Mouse (Mus musculus): Measurements from ENCODE around the gene Amdhd2. TPM values are rescaled to one million over a fixed set of nuclear protein-coding genes. Genes with fewer than 3 reads are reported as not detected.

The Amdhd2 gene
- total RNA-seq, 1 experiment from 2014 or later = 45.5 TPM

DNA sequence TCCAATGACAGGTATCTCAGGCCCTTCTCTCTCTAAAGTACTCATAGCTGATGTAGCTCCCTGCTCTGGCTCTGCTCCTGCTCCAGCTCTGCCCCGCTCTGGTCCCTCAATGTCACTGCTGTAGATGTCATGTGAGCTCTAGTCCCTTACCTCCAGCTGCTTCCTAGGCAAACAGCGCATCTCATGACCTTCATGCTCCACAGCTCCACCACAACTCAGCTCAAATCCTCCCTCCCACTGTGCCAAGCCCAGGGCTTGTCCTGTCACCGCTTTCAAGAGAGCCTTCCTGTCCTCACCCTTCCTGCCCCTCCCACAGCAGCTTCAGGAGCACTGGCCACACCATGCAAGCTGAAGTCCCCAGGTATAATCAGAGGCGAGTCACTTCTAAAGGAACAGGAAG lies 36.2 kb upstream of the Amdhd2 start:
- ATAC-seq (ENCODE audit: extremely low read depth, insufficient number of reproducible peaks, low FRiP score, poor library complexity, severe bottlenecking) = no peak

DNA sequence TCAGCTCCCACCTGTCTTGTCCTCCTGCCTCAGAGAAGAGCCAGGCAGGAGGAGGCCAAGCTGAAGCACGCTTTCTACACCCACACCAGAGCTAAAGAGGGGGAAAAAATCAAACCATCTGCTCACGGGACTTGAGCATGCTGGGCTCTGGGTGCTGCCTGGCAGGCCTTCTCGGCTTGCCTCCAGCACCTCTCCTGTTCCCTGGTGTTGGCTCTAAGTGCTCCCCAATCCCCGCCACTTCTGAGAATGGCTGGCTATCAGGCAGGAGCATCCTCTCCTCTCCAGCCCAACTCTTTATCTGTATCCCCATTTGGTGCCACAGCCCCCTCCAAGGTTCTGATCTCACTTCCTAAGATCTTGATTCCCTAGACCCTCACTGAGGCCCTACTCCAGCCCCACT lies 35.7 kb upstream of the Amdhd2 start:
- no peak for ATAC-seq (ENCODE audit: extremely low read depth, insufficient number of reproducible peaks, low FRiP score, poor library complexity, severe bottlenecking)

- ATAC-seq (ENCODE audit: extremely low read depth, insufficient number of reproducible peaks, low FRiP score, poor library complexity, severe bottlenecking) = no peak
Measured at GRCm38 (mm10) chr17:24197032-24197824, 33.7 kb upstream of the Amdhd2 start.

DNA sequence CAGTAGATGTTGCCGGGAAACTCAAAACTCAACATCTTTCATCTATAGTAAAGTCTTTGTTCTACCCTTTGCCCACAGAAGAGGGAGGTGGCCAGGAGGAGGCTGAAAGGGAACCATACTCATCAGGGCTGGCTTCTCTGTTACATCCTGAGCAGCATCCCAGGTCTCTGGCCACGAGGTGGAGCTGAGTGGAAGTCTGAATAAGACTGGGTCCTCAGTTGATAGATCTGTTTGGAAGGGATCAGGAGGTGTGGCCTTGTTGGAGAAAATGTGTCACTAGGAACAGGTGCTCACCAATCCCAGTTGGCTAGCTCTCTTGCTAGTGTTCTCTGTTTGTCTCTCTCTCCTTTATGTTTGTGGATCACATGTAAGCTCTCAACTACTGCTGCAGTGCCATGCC lies 31.8 kb upstream of the Amdhd2 start:
- ATAC-seq (ENCODE audit: extremely low read depth, insufficient number of reproducible peaks, low FRiP score, poor library complexity, severe bottlenecking) = no peak

DNA sequence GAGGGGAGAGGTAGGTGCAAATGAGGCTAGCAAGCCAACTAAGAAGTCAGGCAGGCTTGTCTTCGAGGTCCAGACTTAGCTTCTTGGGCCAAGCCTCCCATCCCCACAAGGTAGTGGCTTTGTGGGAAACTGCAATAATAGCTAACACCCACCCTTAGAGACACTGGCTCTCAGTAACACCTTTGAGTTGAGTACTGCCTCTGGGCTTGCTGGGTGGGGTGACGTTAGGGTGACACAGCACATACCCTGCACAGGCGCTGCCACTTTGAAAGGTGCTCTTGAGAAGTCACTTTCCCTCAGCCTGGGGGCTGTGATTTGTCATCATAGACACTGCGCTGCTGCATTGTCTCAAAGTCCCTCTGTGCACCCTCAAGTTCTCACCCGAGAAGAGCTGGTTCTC lies 30.2 kb upstream of the Amdhd2 start:
- ATAC-seq (ENCODE audit: extremely low read depth, insufficient number of reproducible peaks, low FRiP score, poor library complexity, severe bottlenecking) = no peak

GRCm38 (mm10) chr17:24193268-24193667 lies 29.7 kb upstream of the Amdhd2 start:
- no peak for ATAC-seq (ENCODE audit: extremely low read depth, insufficient number of reproducible peaks, low FRiP score, poor library complexity, severe bottlenecking)

DNA sequence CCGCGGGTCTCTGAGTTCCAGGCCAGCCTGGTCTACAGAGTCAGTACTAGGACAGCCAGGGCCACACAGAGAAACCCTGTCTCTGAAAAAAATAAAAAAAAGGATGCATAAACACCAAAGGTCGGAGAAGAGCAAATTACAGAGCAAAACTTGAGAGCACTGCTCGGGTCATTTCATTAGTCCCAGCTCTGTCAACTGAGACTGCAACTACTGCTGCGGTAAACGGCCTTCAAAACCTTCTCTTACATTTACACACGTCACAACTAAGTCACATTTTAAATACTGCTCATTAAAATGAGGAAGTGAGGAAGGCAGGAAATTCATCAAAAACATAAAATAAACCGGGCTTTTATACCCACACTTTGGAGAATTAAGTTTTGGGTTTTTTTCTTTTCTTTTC lies 29.3 kb upstream of the Amdhd2 start:
- ATAC-seq (ENCODE audit: extremely low read depth, insufficient number of reproducible peaks, low FRiP score, poor library complexity, severe bottlenecking) = peak; percentile 48; the same call in 1 of the 2 replicates

DNA sequence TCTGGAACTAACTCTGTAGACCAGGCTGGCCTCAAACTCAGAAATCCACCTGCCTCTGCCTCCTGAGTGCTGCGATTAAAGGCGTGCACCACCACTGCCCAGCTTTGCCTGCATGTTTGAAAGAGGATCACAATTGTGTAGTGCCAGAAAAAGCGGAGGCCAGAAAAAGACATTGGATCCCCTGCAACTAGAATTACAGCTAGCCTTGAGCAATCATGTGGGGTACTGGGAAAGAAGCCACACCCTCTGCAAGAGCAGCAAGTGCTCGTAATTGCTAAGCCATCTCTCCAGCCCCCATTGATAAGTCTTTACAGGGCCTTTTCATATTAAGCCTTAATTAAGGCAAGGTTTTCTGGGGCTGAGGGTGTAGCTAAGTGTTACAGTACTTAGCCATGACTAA lies 27.9 kb upstream of the Amdhd2 start:
- ATAC-seq (ENCODE audit: extremely low read depth, insufficient number of reproducible peaks, low FRiP score, poor library complexity, severe bottlenecking) = no peak

DNA sequence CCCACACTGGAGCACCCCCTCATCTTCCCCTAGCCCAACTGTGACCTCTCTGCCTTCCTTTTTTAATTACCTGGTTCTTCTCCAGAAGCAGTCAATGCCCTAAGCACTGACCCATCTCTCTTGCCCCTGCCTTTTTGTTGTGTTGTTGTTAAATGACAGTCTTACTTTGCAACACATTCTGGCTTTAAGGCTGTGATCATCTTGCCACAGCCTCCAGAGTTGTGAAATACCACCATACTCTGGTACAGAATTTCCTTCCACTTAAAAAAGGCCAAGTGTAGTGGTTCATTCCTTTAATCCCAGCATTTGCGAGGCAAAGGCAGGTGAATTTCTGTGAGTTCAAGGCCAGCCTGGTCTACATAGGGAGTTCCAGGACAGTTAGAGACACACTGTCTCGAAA lies 27.4 kb upstream of the Amdhd2 start:
- no peak for ATAC-seq (ENCODE audit: extremely low read depth, insufficient number of reproducible peaks, low FRiP score, poor library complexity, severe bottlenecking)

DNA sequence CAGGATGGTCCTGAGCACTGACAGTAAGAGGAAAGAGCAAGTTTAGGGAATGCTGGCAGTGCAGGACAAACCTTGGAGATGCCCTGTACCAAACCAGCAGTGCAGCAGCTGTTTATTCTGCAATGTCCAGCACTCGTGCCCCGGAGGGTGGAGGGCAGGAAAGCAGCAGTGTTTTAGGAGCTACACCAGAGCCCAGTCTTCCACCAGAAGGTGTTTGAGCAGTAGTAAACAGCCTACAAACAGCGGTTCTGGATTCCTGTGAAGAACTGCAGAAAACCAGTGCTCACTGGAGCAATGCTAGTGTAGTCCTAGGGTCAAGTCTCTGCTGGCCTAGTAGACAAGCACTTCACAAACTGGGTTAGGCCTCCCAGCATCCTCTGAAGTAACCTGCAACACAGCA lies 10.7 kb upstream of the Amdhd2 start:
- no peak for ATAC-seq (ENCODE audit: extremely low read depth, insufficient number of reproducible peaks, low FRiP score, poor library complexity, severe bottlenecking)

- peak; percentile 55; the same call in 1 of the 2 replicates for ATAC-seq (ENCODE audit: extremely low read depth, insufficient number of reproducible peaks, low FRiP score, poor library complexity, severe bottlenecking)
Measured at GRCm38 (mm10) chr17:24173423-24173822, 9.9 kb upstream of the Amdhd2 start.

- peak; percentile 22; the same call in 1 of the 2 replicates for ATAC-seq (ENCODE audit: extremely low read depth, insufficient number of reproducible peaks, low FRiP score, poor library complexity, severe bottlenecking)
Measured at GRCm38 (mm10) chr17:24171738-24172137, 8.2 kb upstream of the Amdhd2 start.

DNA sequence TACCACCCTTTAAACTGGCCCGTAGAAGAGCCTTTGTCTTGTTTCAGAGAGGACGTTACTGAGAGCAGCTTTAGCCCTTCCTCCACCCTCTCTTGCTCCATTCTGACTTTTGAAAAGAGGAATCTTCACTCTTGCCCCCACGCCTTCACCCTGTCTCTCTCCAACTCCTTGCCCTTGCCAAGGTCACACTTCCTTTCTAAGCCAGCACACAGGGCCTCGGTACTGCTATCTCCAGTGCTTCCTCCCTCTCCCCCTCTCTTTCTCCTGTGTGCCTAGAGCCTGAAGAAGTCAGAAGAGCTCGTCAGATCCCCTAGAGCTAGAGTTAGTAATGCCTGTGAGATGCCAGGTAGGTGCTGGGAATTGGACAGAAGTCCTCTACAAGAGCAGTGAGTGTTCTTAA lies 7.2 kb upstream of the Amdhd2 start:
- no peak for ATAC-seq (ENCODE audit: extremely low read depth, insufficient number of reproducible peaks, low FRiP score, poor library complexity, severe bottlenecking)

- ATAC-seq (ENCODE audit: extremely low read depth, insufficient number of reproducible peaks, low FRiP score, poor library complexity, severe bottlenecking) = no peak
Measured at GRCm38 (mm10) chr17:24170125-24170524, 6.6 kb upstream of the Amdhd2 start.

- peak; percentile 75 for ATAC-seq (ENCODE audit: extremely low read depth, insufficient number of reproducible peaks, low FRiP score, poor library complexity, severe bottlenecking)
Measured at GRCm38 (mm10) chr17:24169317-24170065, 5.9 kb upstream of the Amdhd2 start, which contains the start of gene Atp6v0c. TSS of gene Atp6v0c (minus strand) at chr17:24169702.

- 0 out of 2 replicates have a peak, but pooled peaks have one; percentile 5 for ATAC-seq (ENCODE audit: extremely low read depth, insufficient number of reproducible peaks, low FRiP score, poor library complexity, severe bottlenecking)
Measured at GRCm38 (mm10) chr17:24168590-24169277, 5.2 kb upstream of the Amdhd2 start.

DNA sequence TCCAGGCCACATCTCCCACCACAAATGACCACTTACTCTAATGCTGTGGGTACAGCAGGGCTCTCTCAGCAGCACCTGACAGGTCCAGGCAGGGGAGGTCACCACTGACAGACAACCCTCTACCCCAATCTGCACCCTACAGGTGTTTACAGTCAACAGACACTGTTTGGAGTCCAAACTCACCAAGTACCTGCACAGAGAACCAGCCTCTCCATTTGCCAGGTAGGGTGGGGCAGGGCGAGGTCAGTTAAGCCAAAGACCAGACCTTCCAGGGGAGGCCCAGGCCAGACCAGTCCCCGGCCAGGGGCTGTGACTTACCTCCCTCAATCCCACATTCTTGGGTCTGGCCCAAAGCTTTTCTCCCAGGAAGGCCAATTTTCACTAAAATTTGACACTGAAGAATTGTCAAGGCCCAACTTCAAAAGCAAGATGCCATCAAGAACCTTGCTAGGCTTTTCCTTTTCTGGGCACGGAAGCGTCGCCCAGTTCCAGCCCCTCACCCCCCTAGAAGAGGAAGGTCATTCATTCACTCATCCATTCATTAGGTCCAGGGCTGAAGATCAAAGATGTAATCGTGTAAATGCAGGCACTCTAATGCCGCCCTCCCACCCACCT lies 4.4 kb upstream of the Amdhd2 start:
- ATAC-seq (ENCODE audit: extremely low read depth, insufficient number of reproducible peaks, low FRiP score, poor library complexity, severe bottlenecking) = no peak

GRCm38 (mm10) chr17:24167120-24167519 lies 3.6 kb upstream of the Amdhd2 start:
- no peak for ATAC-seq (ENCODE audit: extremely low read depth, insufficient number of reproducible peaks, low FRiP score, poor library complexity, severe bottlenecking)

DNA sequence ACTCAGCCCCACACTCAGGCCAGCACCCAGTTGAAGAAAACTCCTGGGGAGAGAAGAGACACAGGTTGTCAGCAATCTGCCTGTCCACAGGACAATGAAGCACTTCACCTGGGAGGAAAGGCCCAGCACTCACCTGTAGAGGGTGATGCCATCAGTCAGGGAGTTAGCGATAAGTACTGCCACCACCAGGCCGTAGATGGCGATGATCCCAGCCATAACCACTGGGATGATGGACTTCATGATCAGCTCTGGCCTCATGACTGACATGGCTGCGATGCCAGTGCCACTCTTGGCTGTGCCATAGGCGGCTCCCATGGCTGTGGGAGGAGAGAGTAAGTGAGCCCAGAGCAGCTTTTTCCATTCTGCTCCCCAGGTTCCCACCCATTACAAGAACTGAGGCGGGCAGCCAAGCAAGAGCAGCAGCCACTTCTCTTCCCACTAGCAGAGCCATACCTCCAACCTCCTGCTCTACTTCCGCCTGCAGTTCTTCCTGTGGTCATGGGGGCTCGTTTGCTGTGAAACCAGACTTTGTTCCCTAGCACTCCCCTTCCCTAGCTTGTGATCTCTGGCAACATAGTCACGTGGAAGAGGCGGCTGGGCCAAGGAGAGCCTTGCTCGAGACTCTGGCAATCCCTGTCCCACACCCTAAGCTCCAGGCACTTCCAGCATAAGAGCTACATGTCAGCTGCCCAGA lies 1.1 kb upstream of the Amdhd2 start:
- no peak for ATAC-seq (ENCODE audit: extremely low read depth, insufficient number of reproducible peaks, low FRiP score, poor library complexity, severe bottlenecking)

All from neutrophil, adult 5-6 weeks (primary cell).